Mouse (Mus musculus): ENCODE results near the gene Rsf1. TPM values are rescaled to one million over a fixed set of nuclear protein-coding genes. Genes with fewer than 3 reads are reported as not detected.

The Rsf1 gene
- total and polyA plus RNA-seq, 2 experiments from 2014 or later: 22.1 to 27.8 TPM

- TF ChIP-seq CTCF (IDR thresholded peaks at IDR 0.05; ENCODE audit: low read depth): no peak
- no peak overlapping the region for H3K4me2 ChIP-seq (ENCODE audit: low read depth)
- H3K9me3 ChIP-seq (ENCODE audit: low read length): no peaks in the 10 kb centered on the region
- no peaks in the 10 kb centered on the region for H3K4me1 ChIP-seq (ENCODE audit: insufficient read depth)
- no peak for DNase-seq
- no peaks in the 10 kb centered on the region for H3K27me3 ChIP-seq (ENCODE audit: insufficient read depth, low read length)
- 0 out of 2 replicates have a peak, but pooled peaks cover 4% of the 10 kb centered on the region for H3K36me3 ChIP-seq (ENCODE audit: insufficient read depth)
- no peak overlapping the region for H3K9ac ChIP-seq
- H3K4me3 ChIP-seq (ENCODE audit: low read depth, low read length): no peak overlapping the region
- WGBS: 39% methylated on average over 3 of the region's 3 CpGs
- no peak for ATAC-seq
- no peak overlapping the region for H3K27ac ChIP-seq (ENCODE audit: low read depth, low read length)
Observed at GRCm38 (mm10) chr7:97730427-97730826, 150.7 kb downstream of the Rsf1 start.

- peaks cover 3% of the 10 kb centered on the region; the same call in 1 of the 2 replicates for H3K4me1 ChIP-seq (ENCODE audit: insufficient read depth)
- H3K4me3 ChIP-seq (ENCODE audit: low read depth, low read length): no peak overlapping the region
- 87% methylated on average over 5 of the region's 5 CpGs for WGBS
- H3K9me3 ChIP-seq (ENCODE audit: low read length): no peaks in the 10 kb centered on the region
- ATAC-seq (no peak), DNase-seq (no peak)
- no peaks in the 10 kb centered on the region; the same call in none of the 2 replicates for H3K27me3 ChIP-seq (ENCODE audit: insufficient read depth, low read length)
- no peak overlapping the region for H3K9ac ChIP-seq
- no peak overlapping the region for H3K27ac ChIP-seq (ENCODE audit: low read depth, low read length)
- no peak overlapping the region for H3K4me2 ChIP-seq (ENCODE audit: low read depth)
- TF ChIP-seq CTCF (IDR thresholded peaks at IDR 0.05; ENCODE audit: low read depth): no peak
- no peaks in the 10 kb centered on the region for H3K36me3 ChIP-seq (ENCODE audit: insufficient read depth)
Observed at GRCm38 (mm10) chr7:97733606-97734005, 153.9 kb downstream of the Rsf1 start.

- Histone ChIP-seq H3K4me3 (ENCODE audit: low read depth, low read length) (no peak overlapping the region), H3K9ac (no peak overlapping the region), H3K36me3 (ENCODE audit: insufficient read depth) (no peaks in the 10 kb centered on the region), H3K4me1 (ENCODE audit: insufficient read depth) (peaks cover 3% of the 10 kb centered on the region; the same call in 1 of the 2 replicates), H3K27ac (ENCODE audit: low read depth, low read length) (no peak overlapping the region), H3K4me2 (ENCODE audit: low read depth) (no peak overlapping the region), H3K9me3 (ENCODE audit: low read length) (no peaks in the 10 kb centered on the region), H3K27me3 (ENCODE audit: insufficient read depth, low read length) (no peaks in the 10 kb centered on the region; the same call in none of the 2 replicates)
- TF ChIP-seq CTCF (IDR thresholded peaks at IDR 0.05; ENCODE audit: low read depth): no peak
- no peak for DNase-seq
- WGBS: 82% methylated on average over 8 of the region's 8 CpGs
- no peak for ATAC-seq
Observed at GRCm38 (mm10) chr7:97735021-97735420, 155.3 kb downstream of the Rsf1 start.

- Histone ChIP-seq H3K4me1 (ENCODE audit: insufficient read depth) (peaks cover 3% of the 10 kb centered on the region; the same call in 1 of the 2 replicates), H3K27ac (ENCODE audit: low read depth, low read length) (no peak overlapping the region), H3K9ac (no peak overlapping the region), H3K4me3 (ENCODE audit: low read depth, low read length) (no peak overlapping the region), H3K9me3 (ENCODE audit: low read length) (no peaks in the 10 kb centered on the region), H3K27me3 (ENCODE audit: insufficient read depth, low read length) (no peaks in the 10 kb centered on the region; the same call in none of the 2 replicates), H3K36me3 (ENCODE audit: insufficient read depth) (no peaks in the 10 kb centered on the region), H3K4me2 (ENCODE audit: low read depth) (no peak overlapping the region)
- no peak for TF ChIP-seq CTCF (IDR thresholded peaks at IDR 0.05; ENCODE audit: low read depth)
- ATAC-seq (no peak), DNase-seq (no peak)
- WGBS: 29% methylated on average over 4 of the region's 4 CpGs
Observed at GRCm38 (mm10) chr7:97735886-97736420, 156.3 kb downstream of the Rsf1 start.

- H3K4me3 ChIP-seq (ENCODE audit: low read depth, low read length): peak overlapping the region; percentile 80
- ATAC-seq (no peak), DNase-seq (no peak)
- H3K4me1 ChIP-seq (ENCODE audit: insufficient read depth): peaks cover 3% of the 10 kb centered on the region; the same call in 1 of the 2 replicates
- H3K9ac ChIP-seq: peak overlapping the region; percentile 64
- no peaks in the 10 kb centered on the region for H3K36me3 ChIP-seq (ENCODE audit: insufficient read depth)
- H3K4me2 ChIP-seq (ENCODE audit: low read depth): peak overlapping the region; percentile 97
- no peaks in the 10 kb centered on the region; the same call in none of the 2 replicates for H3K27me3 ChIP-seq (ENCODE audit: insufficient read depth, low read length)
- no peak overlapping the region for H3K27ac ChIP-seq (ENCODE audit: low read depth, low read length)
- no peaks in the 10 kb centered on the region for H3K9me3 ChIP-seq (ENCODE audit: low read length)
- TF ChIP-seq CTCF (IDR thresholded peaks at IDR 0.05; ENCODE audit: low read depth): no peak
- 6% methylated on average over 12 of the region's 12 CpGs for WGBS
Observed at GRCm38 (mm10) chr7:97737256-97737637, 157.6 kb downstream of the Rsf1 start.

GRCm38 (mm10) chr7:97737638-97738456 is 158.2 kb downstream of the Rsf1 start, which contains the start of gene Aqp11:
Gene Aqp11, minus strand, starts transcription at chr7:97738289.
- 2% methylated on average over 54 of the region's 64 CpGs for WGBS
- DNase-seq: peak; percentile 79
- peak within 1 kb of the TSS; percentile 80 for H3K4me3 ChIP-seq (ENCODE audit: low read depth, low read length)
- no peak for TF ChIP-seq CTCF (IDR thresholded peaks at IDR 0.05; ENCODE audit: low read depth)
- ATAC-seq: peak; percentile 92
- H3K4me1 ChIP-seq (ENCODE audit: insufficient read depth): peaks cover 3% of the 10 kb centered on the region; the same call in 1 of the 2 replicates
- no peaks in the 10 kb centered on the region for H3K36me3 ChIP-seq (ENCODE audit: insufficient read depth)
- peak within 1 kb of the TSS; percentile 97 for H3K4me2 ChIP-seq (ENCODE audit: low read depth)
- no peak within 1 kb of the TSS for H3K27ac ChIP-seq (ENCODE audit: low read depth, low read length)
- no peaks in the 10 kb centered on the region; the same call in none of the 2 replicates for H3K27me3 ChIP-seq (ENCODE audit: insufficient read depth, low read length)
- peak within 1 kb of the TSS; percentile 64 for H3K9ac ChIP-seq
- no peaks in the 10 kb centered on the region for H3K9me3 ChIP-seq (ENCODE audit: low read length)

GRCm38 (mm10) chr7:97740948-97741347 is 161.3 kb downstream of the Rsf1 start:
- WGBS: 52% methylated on average over 10 of the region's 10 CpGs
- no peak for ATAC-seq
- TF ChIP-seq CTCF (IDR thresholded peaks at IDR 0.05; ENCODE audit: low read depth): no peak

More at GRCm38 (mm10) chr7:97740948-97741347, 161.3 kb downstream of the Rsf1 start:
- Histone ChIP-seq H3K9ac (no peak overlapping the region), H3K4me2 (ENCODE audit: low read depth) (no peak overlapping the region), H3K27me3 (ENCODE audit: insufficient read depth, low read length) (no peaks in the 10 kb centered on the region; the same call in none of the 2 replicates), H3K27ac (ENCODE audit: low read depth, low read length) (no peak overlapping the region), H3K4me1 (ENCODE audit: insufficient read depth) (peaks cover 3% of the 10 kb centered on the region; the same call in 1 of the 2 replicates), H3K36me3 (ENCODE audit: insufficient read depth) (no peaks in the 10 kb centered on the region), H3K9me3 (ENCODE audit: low read length) (no peaks in the 10 kb centered on the region), H3K4me3 (ENCODE audit: low read depth, low read length) (no peak overlapping the region)
- no peak for DNase-seq

Data from forebrain, postnatal 0 days (tissue).